Mouse (Mus musculus) WW6 (cell line): ENCODE results near the gene Rab3c.

Experiments
- DNase-seq: peaks from one replicate; pipeline ENCODE4 v3.0.0-alpha.2; 2013; ENCODE audit warnings: low read depth, low spot score

Gene Rab3c

DNA sequence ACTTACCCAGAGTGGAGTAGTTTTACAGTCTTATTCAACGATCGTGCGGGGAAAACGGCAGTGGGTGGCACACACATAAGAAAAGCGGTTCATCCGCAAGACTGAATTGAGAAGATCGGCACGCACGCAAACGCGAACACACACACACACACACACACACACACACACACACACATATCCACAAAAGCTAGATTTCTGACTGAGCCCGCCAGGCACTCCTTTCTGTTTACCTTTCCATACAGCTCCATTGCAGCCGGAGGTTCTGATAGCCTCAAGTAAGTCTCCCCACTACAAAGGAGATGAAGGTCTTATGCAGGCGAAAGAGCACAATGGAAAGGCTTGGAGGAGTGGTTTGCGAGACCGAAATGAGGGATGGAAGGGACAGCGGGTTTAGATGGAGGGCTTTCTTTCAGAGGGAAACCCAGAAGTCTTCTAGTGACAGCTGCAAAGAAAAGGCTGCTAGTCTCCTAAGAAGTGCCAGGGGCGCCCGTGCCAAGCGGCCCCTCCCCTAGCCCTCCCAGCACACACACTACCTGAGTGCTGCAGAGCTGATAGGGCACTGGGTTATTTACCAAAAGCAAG, at the start of gene Rab3c:
TSS of gene Rab3c (minus strand) at position 434 of the 582 bp plus-strand sequence.
- no peak for DNase-seq

DNA sequence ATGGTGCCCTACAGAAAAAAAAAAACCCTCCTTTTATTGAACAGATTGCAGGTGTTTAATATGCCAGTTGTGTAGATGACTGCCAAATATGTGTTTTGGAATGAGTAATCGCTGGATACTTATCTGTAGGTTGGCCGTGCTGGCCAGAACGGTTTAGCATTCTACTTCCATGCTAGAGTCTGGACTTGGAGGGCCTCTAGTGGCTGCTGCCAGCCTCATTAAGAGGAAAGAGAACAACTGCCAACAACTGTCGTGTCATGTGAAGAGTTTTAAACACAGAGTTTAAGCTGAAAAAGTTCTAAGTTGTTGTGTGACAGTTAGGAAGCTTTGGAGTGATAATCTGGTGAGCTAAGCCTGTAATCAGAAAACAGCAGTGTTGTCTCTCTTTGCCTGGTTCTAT, 38.0 kb upstream of the Rab3c start:
- no peak for DNase-seq

DNA sequence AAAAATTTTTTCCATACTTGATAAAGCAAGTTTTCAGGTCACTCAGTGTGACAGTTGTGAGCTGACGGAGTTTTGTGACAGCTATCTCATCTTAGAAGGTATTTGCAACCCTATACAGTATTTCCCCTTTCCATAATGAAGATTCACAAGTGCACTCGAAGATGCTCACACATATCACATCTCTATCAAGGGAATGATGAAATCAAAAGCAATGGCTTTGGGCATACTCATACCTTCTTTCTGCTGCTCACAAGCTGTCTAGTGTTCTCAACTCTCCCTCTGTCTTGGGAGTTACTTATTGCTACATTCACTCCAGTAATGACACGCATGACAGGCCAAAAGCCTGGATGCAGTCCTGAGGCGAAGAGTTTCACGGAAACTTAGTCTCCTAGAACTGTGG, 26.4 kb upstream of the Rab3c start:
- no peak for DNase-seq

DNA sequence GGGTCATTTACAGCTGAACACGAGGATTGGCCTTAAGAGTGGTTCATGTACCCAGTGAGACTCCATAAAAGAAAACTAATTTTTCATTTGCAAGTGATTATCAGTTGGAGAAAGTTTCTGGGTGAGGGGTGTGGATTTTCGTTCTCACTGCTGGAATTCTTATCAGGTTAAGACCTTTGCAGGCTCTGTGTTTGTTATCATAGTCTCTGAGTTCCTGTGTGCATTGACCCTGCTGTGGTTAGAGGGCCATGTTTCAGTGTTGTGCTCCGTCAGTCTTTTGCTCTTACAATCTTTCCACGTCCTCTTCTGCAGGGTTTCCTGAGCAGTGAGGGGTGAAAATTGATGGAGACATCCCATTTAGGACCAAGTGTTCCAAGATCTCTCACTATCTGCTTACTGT, 16.3 kb upstream of the Rab3c start:
- no peak for DNase-seq

GRCm38 (mm10) chr13:110288499-110288898, 7.7 kb upstream of the Rab3c start:
- no peak for DNase-seq

GRCm38 (mm10) chr13:110283781-110284180, 3.0 kb upstream of the Rab3c start:
- DNase-seq = no peak

DNA sequence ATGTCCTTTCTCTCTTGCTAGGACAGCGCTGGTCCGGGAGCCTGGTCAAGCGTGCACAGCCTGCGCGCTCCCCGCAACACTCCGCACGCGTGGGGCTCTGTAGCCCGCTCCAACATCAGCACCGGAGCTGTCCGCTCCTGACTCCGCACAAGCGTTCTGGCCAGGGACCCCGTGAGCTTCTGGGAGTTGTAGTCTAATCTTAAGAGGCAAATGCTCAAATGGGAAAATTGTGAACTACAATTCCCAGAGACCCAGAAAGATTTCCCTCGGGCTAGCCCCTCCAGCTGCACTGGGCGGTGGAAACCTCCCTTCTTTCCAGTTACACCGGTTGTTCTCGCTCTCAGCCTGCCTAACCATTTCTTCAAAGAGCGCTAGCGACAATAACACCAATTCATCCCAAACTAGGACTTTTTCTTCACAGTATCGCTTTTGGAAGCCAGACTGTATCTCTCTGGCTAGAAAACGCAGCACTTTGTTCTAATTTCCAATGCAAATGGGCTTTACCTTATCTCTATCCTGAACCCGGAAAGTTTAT, 701 bp downstream of the Rab3c start:
- peak; percentile 60 for DNase-seq

DNA sequence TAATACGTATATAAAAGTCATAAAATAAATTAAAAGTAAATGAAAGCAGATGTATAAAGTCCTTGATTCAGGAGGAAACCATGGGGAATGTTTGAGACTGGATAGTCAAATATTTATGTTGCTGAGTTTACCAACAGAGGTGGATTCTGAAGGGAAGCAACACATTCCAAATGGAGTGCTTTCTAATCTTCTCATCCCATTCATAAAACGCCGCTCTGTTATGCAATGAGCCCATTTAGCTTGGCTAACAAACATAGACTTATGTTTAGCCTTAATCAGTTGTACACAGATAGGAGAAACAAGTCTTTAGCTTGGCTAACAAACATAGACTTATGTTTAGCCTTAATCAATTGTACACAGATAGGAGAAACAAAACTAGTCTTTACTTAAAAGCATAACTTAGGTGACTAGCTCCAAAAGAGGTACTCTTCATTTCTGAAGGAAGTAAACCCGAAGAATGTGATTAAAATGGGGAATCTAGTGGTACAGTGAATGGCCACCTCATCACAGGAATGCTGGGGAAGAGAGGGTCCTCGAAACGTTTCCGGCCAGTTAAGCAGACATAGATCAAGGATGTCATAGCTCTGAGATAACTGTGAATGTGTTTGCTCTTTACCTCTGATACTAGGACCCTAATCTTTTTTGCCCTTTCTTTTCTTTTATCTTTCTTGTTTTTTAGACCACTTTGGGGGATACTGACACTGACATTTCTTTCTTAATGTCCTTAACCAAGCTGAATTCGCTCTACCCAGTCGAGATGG, 1.6 kb downstream of the Rab3c start:
- no peak for DNase-seq

DNA sequence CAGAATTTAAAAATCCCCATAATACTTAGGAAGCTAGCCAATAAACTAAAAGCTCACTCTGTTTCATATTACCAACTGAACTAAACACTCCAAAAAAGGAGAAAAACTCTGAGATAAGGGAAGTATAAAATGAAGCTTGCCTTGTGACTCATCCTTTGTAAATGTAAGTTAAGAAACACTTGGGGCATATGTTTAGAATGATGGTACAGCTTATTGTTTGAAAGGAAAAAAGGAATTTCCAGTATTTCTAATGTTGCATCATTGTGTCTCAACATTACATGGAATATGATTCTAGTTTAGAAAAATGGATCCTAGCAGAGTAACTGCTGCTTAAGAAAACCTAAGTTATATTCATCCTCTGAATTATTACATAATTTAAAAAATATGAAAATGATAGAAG, 3.1 kb downstream of the Rab3c start:
- no peak for DNase-seq

GRCm38 (mm10) chr13:110275471-110275870, 5.3 kb downstream of the Rab3c start:
- no peak for DNase-seq

- DNase-seq = no peak
Measured at GRCm38 (mm10) chr13:110260649-110261048, 20.1 kb downstream of the Rab3c start.

DNA sequence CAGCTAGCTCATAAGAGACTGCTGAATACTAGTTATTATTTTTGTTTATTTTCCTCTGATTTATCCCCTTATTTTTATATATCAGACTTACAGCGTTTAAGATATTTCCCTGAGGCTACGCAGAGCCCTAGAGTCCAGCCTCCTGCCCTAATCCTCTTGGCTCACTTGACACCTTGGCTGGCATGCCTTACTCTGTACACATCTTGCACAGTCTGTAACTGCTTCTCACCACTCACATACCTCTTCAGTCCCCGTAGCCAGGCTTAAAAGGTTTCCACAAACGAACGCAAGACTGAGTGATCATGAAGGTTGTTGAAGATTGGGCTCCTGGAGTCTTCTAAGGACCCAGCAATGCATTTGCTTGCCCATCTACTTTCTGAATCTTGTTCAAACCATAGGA, 29.3 kb downstream of the Rab3c start:
- no peak for DNase-seq

- peak; percentile 7 for DNase-seq
Measured at GRCm38 (mm10) chr13:110248481-110248880, 32.3 kb downstream of the Rab3c start.

GRCm38 (mm10) chr13:110238970-110239369, 41.8 kb downstream of the Rab3c start:
- DNase-seq = no peak

DNA sequence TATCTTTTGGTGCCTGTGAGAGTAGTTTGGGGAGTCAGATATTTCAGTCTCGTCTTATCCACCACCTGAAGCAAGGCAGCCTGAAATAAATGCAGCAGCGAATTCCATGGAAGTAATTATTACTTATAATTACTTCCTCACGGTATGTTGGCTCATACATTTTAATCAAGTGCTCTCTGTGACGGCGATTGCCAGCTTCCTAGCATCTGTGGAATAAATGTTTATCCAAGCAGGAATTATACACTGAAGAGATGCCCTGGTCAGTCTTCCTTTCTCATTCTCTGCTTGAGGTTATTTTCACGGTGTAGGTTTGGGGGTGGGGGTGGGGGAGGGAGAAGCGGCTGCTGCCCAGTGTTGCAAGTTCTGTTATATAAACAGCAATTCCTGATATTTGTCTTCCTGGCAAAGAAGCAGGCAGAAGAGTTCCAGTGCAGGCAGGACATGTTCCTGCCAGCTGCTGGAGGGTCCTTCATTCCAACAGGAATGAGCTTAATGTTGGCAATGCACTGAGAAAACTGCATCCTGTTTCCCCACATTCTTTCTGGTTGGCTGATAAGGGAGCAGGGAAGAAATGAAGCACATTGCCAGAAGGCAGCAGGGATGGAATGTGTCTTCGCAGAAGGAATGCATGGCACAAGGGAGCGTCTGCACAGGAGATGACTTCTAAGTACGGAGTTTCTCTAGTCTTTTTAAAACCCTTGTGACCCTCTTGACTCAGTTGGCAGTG, 43.4 kb downstream of the Rab3c start:
- no peak for DNase-seq

- no peak for DNase-seq
Measured at GRCm38 (mm10) chr13:110233364-110233763, 47.4 kb downstream of the Rab3c start.

- no peak for DNase-seq
Measured at GRCm38 (mm10) chr13:110231086-110231688, 49.6 kb downstream of the Rab3c start.

GRCm38 (mm10) chr13:110230046-110230445, 50.8 kb downstream of the Rab3c start:
- DNase-seq = no peak

DNA sequence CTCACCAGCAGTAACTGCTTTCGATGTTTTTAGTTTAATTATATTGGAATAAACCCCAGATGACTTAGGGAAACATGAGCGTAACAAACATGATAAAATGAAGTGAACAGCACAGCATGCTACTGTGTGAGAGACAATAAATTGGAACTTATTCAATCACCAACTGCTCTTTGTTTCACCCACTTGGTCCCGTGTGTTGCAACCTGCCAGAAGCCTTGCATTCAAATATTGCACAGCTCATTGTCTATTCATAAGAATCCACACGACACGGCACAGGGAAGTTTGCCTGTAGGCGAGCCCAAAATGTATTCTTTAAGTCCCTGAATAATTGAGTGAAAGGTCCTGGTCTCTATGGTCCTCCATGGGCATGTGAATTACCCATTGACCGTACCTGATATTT, 61.6 kb downstream of the Rab3c start:
- no peak for DNase-seq

DNA sequence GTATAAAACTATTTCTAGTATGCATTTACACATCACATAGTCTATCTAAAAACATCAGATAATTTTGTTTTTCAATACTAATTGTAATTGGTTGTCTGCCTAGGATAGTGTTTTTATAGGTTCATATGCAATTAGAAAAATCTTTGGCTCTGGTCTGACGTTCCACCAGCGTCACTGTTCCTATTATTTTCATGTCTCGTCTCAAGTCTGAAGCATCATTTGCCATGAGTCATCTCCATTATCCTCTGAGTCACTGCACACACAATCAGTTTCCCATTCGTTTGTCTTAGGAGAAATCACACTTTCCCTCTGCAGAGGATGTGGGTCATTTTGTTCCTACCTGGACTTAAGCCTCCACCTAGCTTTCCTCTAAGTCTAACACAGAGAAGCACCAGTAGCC, 62.3 kb downstream of the Rab3c start:
- no peak for DNase-seq

GRCm38 (mm10) chr13:110211526-110212075, 69.2 kb downstream of the Rab3c start:
- DNase-seq = no peak

DNA sequence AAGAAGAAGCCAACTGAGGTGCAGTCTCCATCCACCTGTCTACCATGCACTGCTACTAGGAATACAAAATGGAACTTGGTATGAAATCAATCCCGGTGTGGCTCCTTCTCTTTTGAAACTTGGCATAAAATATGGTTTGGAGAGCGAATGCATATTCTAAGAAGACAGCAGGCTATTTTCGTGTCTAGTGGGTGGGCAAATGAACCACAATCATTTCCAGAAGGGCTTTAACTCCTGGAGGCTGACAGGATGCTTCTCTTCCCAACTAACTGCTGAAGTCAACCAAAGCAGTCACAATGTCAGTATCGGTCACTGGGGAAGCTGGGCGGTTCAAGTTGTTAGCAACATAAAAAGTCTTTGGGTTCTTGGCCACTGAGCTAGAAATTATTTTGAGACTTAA, 81.9 kb downstream of the Rab3c start:
- DNase-seq = no peak
